Mouse (Mus musculus): ENCODE measurements at regions not wholly inside any gene's neighbourhood (a gene's known extent, or its start where the extent isn't known, plus 50 kb on each side); places are given as distances from the start of the nearest gene placed in this dataset.

DNA sequence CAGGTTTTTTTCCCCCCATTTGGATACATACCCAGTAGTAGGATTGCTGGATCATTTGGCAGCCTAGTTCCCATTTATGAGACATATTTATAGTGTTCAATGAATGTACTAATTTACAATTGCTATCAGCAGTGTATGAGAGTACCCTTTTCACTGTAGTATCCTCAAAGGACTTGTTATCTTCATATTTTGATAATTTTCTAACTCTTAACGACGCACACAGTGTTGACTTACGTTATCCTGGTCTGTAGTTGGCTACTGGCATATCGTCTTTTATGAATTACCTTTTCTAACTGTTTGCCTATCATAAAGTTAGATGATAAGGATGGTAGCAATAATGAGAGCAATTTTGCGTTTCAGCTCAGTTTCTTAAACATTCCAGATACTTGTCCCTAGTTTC is 186.8 kb downstream of the Foxo1 start:
- ATAC-seq (ENCODE audit: insufficient read depth), result no peak
- no peak for DNase-seq (ENCODE audit: low read depth in 3 of 3, low spot score in 3 of 3)
- no peak overlapping the region for H3K27ac ChIP-seq
- H3K27me3 ChIP-seq (ENCODE audit: control insufficient read depth, insufficient read depth, low read length), result no peaks in the 10 kb centered on the region
- 65% methylated on average over 5 of the region's 5 CpGs for WGBS (ENCODE audit: insufficient replicate concordance)
- no peaks in the 10 kb centered on the region for H3K9me3 ChIP-seq (ENCODE audit: control insufficient read depth, low read length)
- H3K4me3 ChIP-seq (ENCODE audit: insufficient read depth in 1 of 2, low read depth in 2 of 2, low read length in 2 of 2), result no peak overlapping the region
- no peak overlapping the region for H3K4me2 ChIP-seq (ENCODE audit: low read depth)
- no peaks in the 10 kb centered on the region for H3K36me3 ChIP-seq (replicated peaks; ENCODE audit: control insufficient read depth, insufficient read depth, low read depth)
- no peak for TF ChIP-seq CTCF (IDR thresholded peaks at IDR 0.05; ENCODE audit: low read depth)
- no peak for TF ChIP-seq EP300 (IDR thresholded peaks at IDR 0.05; ENCODE audit: low read depth)
- peaks cover 0 to 5% of the 10 kb centered on the region in 2 experiments; a peak in 2 of 4 replicates for H3K4me1 ChIP-seq (replicated peaks; ENCODE audit: control insufficient read depth in 2 of 2, insufficient read depth in 2 of 2, low read length in 1 of 2)
- H3K9ac ChIP-seq (replicated peaks), result no peak overlapping the region

DNA sequence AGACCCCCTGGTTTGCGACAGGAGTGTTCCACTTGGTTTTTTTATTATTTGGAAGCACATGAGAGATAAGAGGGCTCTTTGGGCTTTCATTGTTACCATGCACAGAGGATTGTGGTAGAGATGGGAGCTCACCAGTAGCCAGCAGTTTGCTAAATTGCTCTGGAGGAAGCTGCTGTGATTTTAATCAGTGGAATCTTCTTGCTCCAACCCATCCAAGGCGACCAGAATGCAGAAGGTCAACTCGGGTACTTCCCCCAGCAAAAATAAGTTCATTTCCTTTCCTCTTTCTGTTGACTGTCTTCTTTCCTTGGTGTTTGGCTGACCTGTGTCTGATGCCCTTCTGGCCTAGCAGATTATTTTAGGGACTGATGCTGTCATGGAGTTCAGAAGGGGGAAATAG is 184.9 kb downstream of the Foxo1 start:
- Histone ChIP-seq H3K4me3 (ENCODE audit: insufficient read depth in 1 of 2, low read depth in 2 of 2, low read length in 2 of 2) (no peak overlapping the region), H3K9me3 (ENCODE audit: control insufficient read depth, low read length) (no peaks in the 10 kb centered on the region), H3K36me3 (replicated peaks; ENCODE audit: control insufficient read depth, insufficient read depth, low read depth) (no peaks in the 10 kb centered on the region), H3K4me2 (ENCODE audit: low read depth) (no peak overlapping the region), H3K9ac (replicated peaks) (no peak overlapping the region), H3K27ac (no peak overlapping the region), H3K27me3 (ENCODE audit: control insufficient read depth, insufficient read depth, low read length) (no peaks in the 10 kb centered on the region), H3K4me1 (replicated peaks; ENCODE audit: control insufficient read depth in 2 of 2, insufficient read depth in 2 of 2, low read length in 1 of 2) (peaks cover 0 to 5% of the 10 kb centered on the region in 2 experiments; a peak in 2 of 4 replicates)
- DNase-seq (ENCODE audit: low read depth in 3 of 3, low spot score in 3 of 3) (no peak), ATAC-seq (ENCODE audit: insufficient read depth) (no peak)
- 28% methylated on average over 3 of the region's 3 CpGs for WGBS (ENCODE audit: insufficient replicate concordance)
- TF ChIP-seq EP300 (IDR thresholded peaks at IDR 0.05; ENCODE audit: low read depth) (no peak), CTCF (IDR thresholded peaks at IDR 0.05; ENCODE audit: low read depth) (no peak)

DNA sequence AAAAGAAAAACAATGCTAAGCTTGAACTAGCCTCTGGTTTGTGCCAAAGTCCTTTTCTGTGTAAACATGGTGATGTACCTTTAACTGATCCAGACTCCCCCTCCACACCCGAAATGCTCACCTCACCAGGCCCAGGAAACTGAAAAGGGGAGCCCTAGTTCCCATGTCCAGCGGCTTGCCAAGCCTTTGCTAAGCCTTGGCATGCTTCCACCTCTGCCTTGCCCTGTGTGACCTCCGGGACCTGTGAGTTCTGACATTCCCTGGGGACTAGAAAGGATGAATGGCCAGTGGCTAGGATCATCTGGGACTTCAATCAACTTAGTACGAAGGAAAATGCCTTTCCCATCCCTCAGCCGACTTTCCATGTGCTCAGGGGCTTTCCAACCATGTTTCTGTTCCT is 184.2 kb downstream of the Foxo1 start:
- DNase-seq (ENCODE audit: low read depth in 3 of 3, low spot score in 3 of 3) (no peak), ATAC-seq (ENCODE audit: insufficient read depth) (no peak)
- no peak overlapping the region for H3K4me3 ChIP-seq (ENCODE audit: insufficient read depth in 1 of 2, low read depth in 2 of 2, low read length in 2 of 2)
- TF ChIP-seq CTCF (IDR thresholded peaks at IDR 0.05; ENCODE audit: low read depth) (no peak), EP300 (IDR thresholded peaks at IDR 0.05; ENCODE audit: low read depth) (no peak)
- H3K9me3 ChIP-seq (ENCODE audit: control insufficient read depth, low read length), result no peaks in the 10 kb centered on the region
- H3K27ac ChIP-seq, result no peak overlapping the region
- no peak overlapping the region for H3K4me2 ChIP-seq (ENCODE audit: low read depth)
- H3K9ac ChIP-seq (replicated peaks), result no peak overlapping the region
- no peaks in the 10 kb centered on the region for H3K27me3 ChIP-seq (ENCODE audit: control insufficient read depth, insufficient read depth, low read length)
- H3K36me3 ChIP-seq (replicated peaks; ENCODE audit: control insufficient read depth, insufficient read depth, low read depth), result no peaks in the 10 kb centered on the region
- peaks cover 0 to 5% of the 10 kb centered on the region in 2 experiments; a peak in 2 of 4 replicates for H3K4me1 ChIP-seq (replicated peaks; ENCODE audit: control insufficient read depth in 2 of 2, insufficient read depth in 2 of 2, low read length in 1 of 2)
- WGBS (ENCODE audit: insufficient replicate concordance), result 47% methylated on average over 5 of the region's 5 CpGs

DNA sequence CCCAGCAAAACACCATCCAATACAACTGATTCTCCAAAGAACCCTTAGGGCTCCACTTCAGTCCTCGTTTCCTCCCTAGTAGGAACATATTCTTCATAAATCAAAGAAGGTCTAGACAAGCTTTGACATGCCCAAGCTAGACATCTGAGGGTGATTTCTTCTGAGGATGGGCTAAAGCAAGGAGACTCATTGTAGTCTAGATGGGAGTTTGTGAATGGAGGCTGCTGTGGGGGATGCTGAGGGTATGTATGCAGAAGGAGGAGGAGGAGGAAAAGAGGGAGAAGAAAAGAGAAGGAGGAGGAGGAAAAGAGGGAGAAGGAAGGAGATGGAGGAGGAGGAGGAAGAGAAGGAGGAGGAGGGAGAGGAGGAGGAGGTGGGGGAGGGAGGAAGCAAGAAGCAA is 178.9 kb downstream of the Foxo1 start:
- no peak for ATAC-seq (ENCODE audit: insufficient read depth)
- H3K4me1 ChIP-seq (replicated peaks; ENCODE audit: control insufficient read depth in 2 of 2, insufficient read depth in 2 of 2, low read length in 1 of 2), result no peaks in the 10 kb centered on the region; a peak in 1 of 4 replicates
- H3K4me3 ChIP-seq (ENCODE audit: insufficient read depth in 1 of 2, low read depth in 2 of 2, low read length in 2 of 2), result no peak overlapping the region
- TF ChIP-seq EP300 (IDR thresholded peaks at IDR 0.05; ENCODE audit: low read depth) (no peak), CTCF (IDR thresholded peaks at IDR 0.05; ENCODE audit: low read depth) (no peak)
- H3K9me3 ChIP-seq (ENCODE audit: control insufficient read depth, low read length), result no peaks in the 10 kb centered on the region
- no peaks in the 10 kb centered on the region for H3K27me3 ChIP-seq (ENCODE audit: control insufficient read depth, insufficient read depth, low read length)
- H3K9ac ChIP-seq (replicated peaks), result no peak overlapping the region
- WGBS (ENCODE audit: insufficient replicate concordance), result 26% methylated on average over 1 of the region's 1 CpGs
- no peaks in the 10 kb centered on the region for H3K36me3 ChIP-seq (replicated peaks; ENCODE audit: control insufficient read depth, insufficient read depth, low read depth)
- no peak overlapping the region for H3K4me2 ChIP-seq (ENCODE audit: low read depth)
- no peak for DNase-seq (ENCODE audit: low read depth in 3 of 3, low spot score in 3 of 3)
- no peak overlapping the region for H3K27ac ChIP-seq

DNA sequence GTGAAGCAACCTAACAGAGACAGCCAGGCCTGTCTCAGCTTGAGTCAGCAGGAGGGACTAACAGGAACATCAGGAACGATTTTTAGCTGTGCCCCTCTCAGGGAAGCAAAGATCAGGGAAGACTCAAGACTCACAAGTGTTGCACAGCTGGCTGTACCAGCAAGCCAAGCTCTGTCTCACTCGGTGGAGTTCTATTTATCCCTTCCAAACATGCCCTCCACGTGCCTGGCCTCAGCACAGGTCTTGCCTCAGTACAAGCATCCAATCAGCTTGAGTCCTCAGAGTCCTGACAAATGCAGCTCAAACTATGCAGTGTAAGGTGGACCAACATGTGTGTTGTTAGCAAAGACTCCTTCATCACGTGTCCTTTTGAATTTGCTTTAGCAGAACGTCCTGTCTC is 178.4 kb downstream of the Foxo1 start:
- Histone ChIP-seq H3K27ac (no peak overlapping the region), H3K4me1 (replicated peaks; ENCODE audit: control insufficient read depth in 2 of 2, insufficient read depth in 2 of 2, low read length in 1 of 2) (no peaks in the 10 kb centered on the region), H3K9ac (replicated peaks) (no peak overlapping the region), H3K9me3 (ENCODE audit: control insufficient read depth, low read length) (no peaks in the 10 kb centered on the region), H3K36me3 (replicated peaks; ENCODE audit: control insufficient read depth, insufficient read depth, low read depth) (no peaks in the 10 kb centered on the region), H3K27me3 (ENCODE audit: control insufficient read depth, insufficient read depth, low read length) (no peaks in the 10 kb centered on the region), H3K4me2 (ENCODE audit: low read depth) (no peak overlapping the region), H3K4me3 (ENCODE audit: insufficient read depth in 1 of 2, low read depth in 2 of 2, low read length in 2 of 2) (no peak overlapping the region)
- DNase-seq (ENCODE audit: low read depth in 3 of 3, low spot score in 3 of 3) (no peak), ATAC-seq (ENCODE audit: insufficient read depth) (no peak)
- no peak for TF ChIP-seq EP300 (IDR thresholded peaks at IDR 0.05; ENCODE audit: low read depth)
- TF ChIP-seq CTCF (IDR thresholded peaks at IDR 0.05; ENCODE audit: low read depth), result no peak
- WGBS (ENCODE audit: insufficient replicate concordance), result 48% methylated on average over 5 of the region's 5 CpGs
